In the genomic region with DNA sequence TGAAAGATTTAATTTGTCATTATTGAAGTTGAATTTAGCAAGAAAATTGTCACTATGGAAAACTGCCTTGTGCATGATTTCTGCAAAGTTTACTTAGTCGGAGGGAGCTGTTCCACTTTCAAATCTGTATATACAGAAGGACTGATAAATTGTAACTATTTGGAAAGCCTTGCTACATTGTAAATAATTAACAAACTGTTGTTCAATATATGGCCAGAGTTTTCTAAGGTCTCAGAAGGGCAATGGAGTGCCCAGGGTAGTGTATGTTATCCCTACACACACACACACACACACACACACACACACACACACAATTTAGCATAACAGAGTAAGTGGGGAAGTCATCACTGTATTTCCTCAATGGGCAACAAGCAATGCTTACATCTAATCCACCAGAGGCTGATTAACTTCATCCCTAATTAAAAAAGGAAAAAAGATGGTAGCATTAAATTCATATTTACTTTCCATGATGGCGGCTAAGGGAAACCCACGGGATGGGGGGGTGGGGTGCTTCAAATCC, we compare ENCODE assay signal across 15 mouse cellular contexts.
"Had no signal": no experiment of that assay in that cellular context is flagged by ENCODE, and none has a peak within 500 bp of the region (broad histone marks: within the 10 kb centered on the region; RNA-seq: fewer than 3 reads in every experiment).

No protein-coding gene starts in this region.

- ATAC-seq: intestine, embryonic 16.5 days; midbrain, embryonic 16.5 days had no signal

- H3K4me1 ChIP-seq: midbrain, embryonic 12.5 days had no signal

- H3K4me2 ChIP-seq: limb, embryonic 15.5 days; lung, embryonic 15.5 days; midbrain, embryonic 12.5 days had no signal

- H3K4me3 ChIP-seq: left cerebral cortex, adult 2 months; limb, embryonic 15.5 days; lung, embryonic 15.5 days; midbrain, embryonic 12.5 days had no signal

- H3K27ac ChIP-seq: left cerebral cortex, adult 2 months; limb, embryonic 15.5 days; lung, embryonic 15.5 days; macrophage; midbrain, embryonic 12.5 days had no signal

- H3K27me3 ChIP-seq: limb, embryonic 15.5 days; lung, embryonic 15.5 days had no signal

- DNase-seq: kidney, adult 8-10 months; kidney, postnatal 25 days; lung, postnatal 14 days; retina, postnatal 1 day; right cerebral cortex, postnatal 4 days; spleen, adult 18-20 months; thymus, adult 18-20 months; thymus, postnatal 25 days had no signal

- H3K9me3 ChIP-seq: limb, embryonic 15.5 days; lung, embryonic 15.5 days; midbrain, embryonic 12.5 days had no signal

- H3K9ac ChIP-seq: limb, embryonic 15.5 days; lung, embryonic 15.5 days; midbrain, embryonic 12.5 days had no signal

- H3K36me3 ChIP-seq: limb, embryonic 15.5 days; lung, embryonic 15.5 days; midbrain, embryonic 12.5 days had no signal
